Mouse (Mus musculus) liver, embryonic 16.5 days (tissue): Measurements from ENCODE around the gene Wnt1. TPM values are rescaled to one million over a fixed set of nuclear protein-coding genes. Genes with fewer than 3 reads are reported as not detected.
A peak's percentile ranks its signal among the peaks of the same experiment; 100 is the strongest.

Experiments
- ATAC-seq: fragments of 200-750 bp; cut with Nextera tagmentation; 2 replicates; pipeline ENCODE4 v1.8.0; 2017; ENCODE audit warnings: low read depth, mild to moderate bottlenecking, moderate number of reproducible peaks, moderate library complexity
- H3K27ac ChIP-seq: fragments of 300-500 bp; sonication (generic); 2 replicates; pipeline ENCODE4 v1.5.1; 2014; ENCODE audit warnings: mild to moderate bottlenecking, low read length
- H3K27me3 ChIP-seq: fragments of 300-500 bp; sonication (generic); 2 replicates; pipeline ENCODE4 v1.6.1; 2014; ENCODE audit warnings: low read depth, low read length, mixed read lengths; ENCODE audit not compliant: control insufficient read depth, insufficient read depth
- H3K36me3 ChIP-seq: fragments of 300-500 bp; sonication (generic); 2 replicates; pipeline ENCODE4 v1.6.1; 2014; ENCODE audit warnings: mild to moderate bottlenecking; ENCODE audit not compliant: control insufficient read depth, insufficient read depth
- H3K4me1 ChIP-seq: fragments of 300-500 bp; sonication (generic); 2 replicates; pipeline ENCODE4 v1.6.1; 2014; ENCODE audit warnings: low read depth, low read length, mixed read lengths; ENCODE audit not compliant: control insufficient read depth
- H3K4me2 ChIP-seq: fragments of 300-500 bp; sonication (generic); 2 replicates; pipeline ENCODE4 v1.6.1; 2014; ENCODE audit warnings: low read depth, low read length, mixed read lengths
- H3K4me3 ChIP-seq: fragments of 300-500 bp; sonication (generic); 2 replicates; pipeline ENCODE4 v1.5.1; 2014; ENCODE audit warnings: low read depth, mild to moderate bottlenecking, low read length
- H3K9ac ChIP-seq: fragments of 300-500 bp; sonication (generic); 2 replicates; pipeline ENCODE4 v1.6.1; 2014; ENCODE audit warnings: low read depth, low read length
- H3K9me3 ChIP-seq: fragments of 300-500 bp; sonication (generic); replicated peaks from 2 replicates; pipeline ENCODE4 v1.6.1; 2016; ENCODE audit warnings: low read length; ENCODE audit not compliant: control insufficient read depth
- WGBS: fragments of 180-500 bp; shearing (Covaris S2); extraction: QIAGEN DNeasy Blood & Tissue Kit; methylation state at CpG from one replicate; pipeline ENCODE4 v1.1.7; 2014; ENCODE audit not compliant: insufficient replicate concordance; 5-methylcytosine and 5-hydroxymethylcytosine counted together
- polyA plus RNA-seq: library from polyadenylated mRNA; unstranded; fragments of >200 nt; fragmentation: Nextera tagmentation; extraction: Ambion mirVana; gene quantifications from 2 replicates; pipeline ENCODE4 v1.2.1, GENCODE M21; 2015

The Wnt1 gene
- polyA plus RNA-seq, 1 experiment from 2014 or later, result not detected

DNA sequence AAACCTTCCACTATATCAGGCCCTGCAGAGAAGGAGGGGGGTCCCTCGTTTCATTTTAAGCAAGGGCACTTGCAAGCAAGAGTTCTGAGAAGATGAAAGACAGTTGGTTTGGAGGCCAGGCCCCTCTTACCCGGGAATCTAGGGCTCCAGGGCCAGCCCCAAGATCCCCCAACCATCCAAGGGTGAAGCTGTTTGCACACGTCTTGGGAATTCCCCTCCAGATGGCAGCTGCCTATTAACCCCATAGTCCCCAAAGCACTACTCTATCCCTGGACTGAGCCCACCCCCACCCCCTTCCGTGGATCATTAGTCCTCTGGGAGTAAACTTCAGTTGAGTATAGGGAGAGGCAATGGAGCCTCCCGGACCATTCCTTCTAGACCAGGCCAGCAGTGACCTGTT, 14.1 kb upstream of the Wnt1 start:
- no peaks in the 10 kb centered on the region for H3K36me3 ChIP-seq
- H3K4me3 ChIP-seq, result no peak overlapping the region
- H3K4me2 ChIP-seq, result no peak overlapping the region
- no peak overlapping the region for H3K27ac ChIP-seq
- H3K4me1 ChIP-seq, result peaks cover 5% of the 10 kb centered on the region
- no peak overlapping the region for H3K9ac ChIP-seq
- H3K9me3 ChIP-seq, result no peaks in the 10 kb centered on the region
- H3K27me3 ChIP-seq, result peaks cover 93% of the 10 kb centered on the region
- no peak for ATAC-seq
- WGBS, result 5% methylated on average over 5 of the region's 5 CpGs

DNA sequence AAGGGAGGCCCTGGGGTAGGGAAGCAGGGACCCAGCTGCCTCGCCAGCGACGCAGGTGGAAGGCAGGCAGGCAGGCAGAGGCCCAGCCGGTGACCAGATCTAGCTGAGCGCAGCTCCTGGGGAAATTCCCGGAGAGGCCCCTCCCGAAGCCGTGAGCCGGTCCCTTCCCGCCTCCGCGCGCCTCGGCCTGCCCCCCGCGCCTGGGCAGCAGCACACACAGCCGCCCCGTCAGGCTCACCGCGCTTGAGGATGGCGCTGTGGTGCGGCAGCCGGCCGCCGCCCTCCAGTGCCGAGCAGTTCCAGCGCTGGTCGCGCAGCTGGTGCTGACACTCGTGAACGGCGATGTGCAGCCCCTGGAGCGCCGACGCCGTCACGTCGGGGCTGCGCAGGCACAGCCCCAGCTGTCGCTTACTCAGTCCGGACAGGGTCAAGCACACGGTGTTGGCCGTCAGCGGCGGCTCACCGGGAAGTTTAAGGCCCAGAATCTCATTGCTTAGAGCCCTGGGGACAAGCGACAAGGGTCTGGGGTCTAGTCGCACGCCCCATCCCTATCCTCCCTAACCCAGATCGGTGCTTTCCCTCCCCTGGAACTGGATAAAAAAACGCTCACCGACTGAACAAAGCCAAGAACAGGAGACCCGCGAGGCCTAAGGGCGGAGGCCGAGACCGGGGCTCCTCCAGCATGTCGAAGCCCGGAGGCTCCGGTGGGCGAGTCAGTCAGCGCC, 13.2 kb upstream of the Wnt1 start:
- Histone ChIP-seq H3K9me3 (no peaks in the 10 kb centered on the region), H3K4me3 (peak overlapping the region; percentile 6; the same call in 1 of the 2 replicates), H3K27ac (no peak overlapping the region), H3K9ac (no peak overlapping the region), H3K4me2 (peak overlapping the region; percentile 13; the same call in 1 of the 2 replicates), H3K4me1 (peaks cover 5% of the 10 kb centered on the region), H3K27me3 (peaks cover 98% of the 10 kb centered on the region), H3K36me3 (no peaks in the 10 kb centered on the region)
- WGBS, result 1% methylated on average over 55 of the region's 62 CpGs
- ATAC-seq, result no peak

GRCm38 (mm10) chr15:98777005-98777616, 12.5 kb upstream of the Wnt1 start:
- no peak overlapping the region for H3K4me2 ChIP-seq
- H3K4me3 ChIP-seq, result no peak overlapping the region
- ATAC-seq, result no peak
- no peaks in the 10 kb centered on the region for H3K36me3 ChIP-seq
- H3K27me3 ChIP-seq, result peaks cover 96% of the 10 kb centered on the region
- 3% methylated on average over 19 of the region's 19 CpGs for WGBS
- no peaks in the 10 kb centered on the region for H3K9me3 ChIP-seq
- no peak overlapping the region for H3K9ac ChIP-seq
- H3K4me1 ChIP-seq, result peaks cover 5% of the 10 kb centered on the region
- H3K27ac ChIP-seq, result no peak overlapping the region

DNA sequence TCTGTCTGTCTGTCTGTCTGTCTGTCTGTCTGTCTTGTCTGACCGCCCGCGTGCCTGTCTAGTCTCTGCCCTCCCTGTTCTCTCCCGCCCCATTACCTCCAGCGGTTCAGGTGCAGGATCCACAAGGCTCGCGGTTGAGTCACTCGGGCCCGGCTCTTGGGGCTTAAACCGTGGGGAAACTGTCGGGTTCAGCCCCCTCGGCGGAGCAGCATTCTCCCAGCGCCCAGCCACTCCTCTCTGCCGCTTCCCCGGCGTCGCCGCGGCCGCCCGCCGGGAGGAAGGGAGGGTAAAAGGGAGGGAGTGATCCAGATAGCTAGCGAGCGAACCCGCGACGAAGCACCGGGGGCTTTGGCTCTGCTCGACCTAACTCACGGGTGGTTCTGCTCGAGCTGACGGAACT, 11.9 kb upstream of the Wnt1 start, which contains the start of gene Wnt10b:
Gene Wnt10b (minus strand): TSS at position 389 of the 400 bp plus-strand sequence.
- H3K27me3 ChIP-seq, result peaks cover 94% of the 10 kb centered on the region
- H3K9me3 ChIP-seq, result no peaks in the 10 kb centered on the region
- under 1% methylated on average over 31 of the region's 33 CpGs for WGBS
- no peak for ATAC-seq
- no peak within 1 kb of the TSS for H3K27ac ChIP-seq
- H3K4me3 ChIP-seq, result no peak within 1 kb of the TSS
- no peak within 1 kb of the TSS for H3K4me2 ChIP-seq
- H3K4me1 ChIP-seq, result peaks cover 5% of the 10 kb centered on the region
- H3K9ac ChIP-seq, result no peak within 1 kb of the TSS
- no peaks in the 10 kb centered on the region for H3K36me3 ChIP-seq

DNA sequence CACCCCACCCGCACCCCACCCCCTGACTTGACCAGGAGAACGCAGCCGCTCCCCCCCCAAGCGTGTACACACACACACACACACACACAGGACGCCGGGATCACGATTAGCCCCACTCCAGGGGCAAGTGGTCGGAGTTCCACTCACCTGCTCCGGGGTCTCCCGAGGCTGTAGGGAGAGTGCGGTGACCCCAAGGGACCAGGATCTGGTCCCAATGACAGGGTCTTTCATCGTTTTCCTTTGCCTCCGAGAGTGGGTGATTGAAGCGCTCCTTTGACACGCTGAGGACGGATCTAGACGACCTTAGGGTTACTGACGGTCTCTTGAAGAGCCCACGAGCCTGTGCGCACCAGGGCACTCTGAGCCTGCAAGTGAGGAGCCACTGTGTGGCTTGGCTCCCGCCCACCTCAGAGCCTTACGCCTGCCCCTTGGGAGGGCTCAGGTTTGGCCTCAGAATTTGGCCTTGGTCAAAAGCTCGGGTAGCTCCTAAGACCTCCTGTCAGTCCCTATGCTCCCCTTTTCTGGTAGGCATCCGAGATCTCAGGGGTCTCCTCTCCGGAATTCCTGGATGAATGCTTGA, 11.4 kb upstream of the Wnt1 start:
- Histone ChIP-seq H3K4me1 (peaks cover 5% of the 10 kb centered on the region), H3K27me3 (peaks cover 88% of the 10 kb centered on the region), H3K9ac (no peak overlapping the region), H3K9me3 (no peaks in the 10 kb centered on the region), H3K4me3 (no peak overlapping the region), H3K36me3 (no peaks in the 10 kb centered on the region), H3K27ac (no peak overlapping the region), H3K4me2 (no peak overlapping the region)
- 1% methylated on average over 25 of the region's 25 CpGs for WGBS
- ATAC-seq, result no peak

DNA sequence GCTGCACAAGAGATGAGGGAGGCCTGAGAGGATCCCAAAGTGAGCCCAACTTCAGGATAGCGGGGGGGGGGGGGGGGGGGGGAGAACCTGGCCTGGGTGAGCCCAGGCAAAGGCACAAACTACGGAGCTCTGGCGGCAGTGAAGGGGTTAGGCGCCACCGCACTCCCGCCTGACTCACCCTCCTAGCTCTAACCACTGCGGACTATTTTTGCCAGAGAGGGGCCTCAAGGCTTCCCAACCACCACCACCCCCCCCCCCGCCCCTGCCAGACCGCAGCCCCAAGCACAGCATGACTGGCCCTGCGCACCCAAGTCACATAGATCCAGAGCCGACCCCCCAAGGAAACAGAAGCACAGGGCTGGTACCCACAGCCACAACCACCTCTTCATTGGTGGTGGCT, 10.9 kb upstream of the Wnt1 start:
- H3K9ac ChIP-seq, result no peak overlapping the region
- H3K4me3 ChIP-seq, result no peak overlapping the region
- H3K9me3 ChIP-seq, result no peaks in the 10 kb centered on the region
- H3K27me3 ChIP-seq, result peaks cover 84% of the 10 kb centered on the region
- ATAC-seq, result no peak
- WGBS, result under 1% methylated on average over 10 of the region's 11 CpGs
- no peak overlapping the region for H3K27ac ChIP-seq
- no peak overlapping the region for H3K4me2 ChIP-seq
- no peaks in the 10 kb centered on the region for H3K36me3 ChIP-seq
- peaks cover 5% of the 10 kb centered on the region for H3K4me1 ChIP-seq

GRCm38 (mm10) chr15:98780075-98780474, 9.6 kb upstream of the Wnt1 start:
- Histone ChIP-seq H3K4me2 (no peak overlapping the region), H3K9ac (no peak overlapping the region), H3K4me3 (no peak overlapping the region), H3K27me3 (peaks cover 73% of the 10 kb centered on the region), H3K4me1 (peaks cover 5% of the 10 kb centered on the region), H3K9me3 (no peaks in the 10 kb centered on the region), H3K27ac (no peak overlapping the region), H3K36me3 (no peaks in the 10 kb centered on the region)
- no peak for ATAC-seq
- WGBS, result 5% methylated on average over 8 of the region's 8 CpGs

DNA sequence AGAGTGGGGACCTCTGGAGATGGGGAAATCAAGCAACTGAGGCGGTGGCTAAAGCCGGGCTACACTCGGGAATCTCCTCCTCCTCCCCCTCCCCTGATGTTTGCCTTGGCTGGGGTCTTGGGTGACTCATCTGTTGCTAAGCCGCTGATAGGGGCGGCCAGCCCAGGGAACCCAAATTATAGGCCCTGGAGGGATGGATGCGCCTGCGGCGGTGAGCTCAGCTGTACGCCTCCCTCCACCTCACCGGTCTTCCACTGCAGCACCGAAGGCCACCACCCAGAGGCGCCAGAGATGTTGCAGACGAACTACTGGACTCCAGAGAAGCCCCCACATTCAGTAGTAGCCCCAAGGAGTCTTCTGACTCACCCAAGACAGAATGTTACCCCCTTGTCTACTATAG, 9.1 kb upstream of the Wnt1 start:
- H3K9me3 ChIP-seq, result no peaks in the 10 kb centered on the region
- H3K4me2 ChIP-seq, result no peak overlapping the region
- peaks cover 5% of the 10 kb centered on the region for H3K4me1 ChIP-seq
- no peak overlapping the region for H3K9ac ChIP-seq
- no peaks in the 10 kb centered on the region for H3K36me3 ChIP-seq
- H3K4me3 ChIP-seq, result no peak overlapping the region
- H3K27ac ChIP-seq, result no peak overlapping the region
- no peak for ATAC-seq
- 2% methylated on average over 13 of the region's 13 CpGs for WGBS
- H3K27me3 ChIP-seq, result peaks cover 72% of the 10 kb centered on the region

DNA sequence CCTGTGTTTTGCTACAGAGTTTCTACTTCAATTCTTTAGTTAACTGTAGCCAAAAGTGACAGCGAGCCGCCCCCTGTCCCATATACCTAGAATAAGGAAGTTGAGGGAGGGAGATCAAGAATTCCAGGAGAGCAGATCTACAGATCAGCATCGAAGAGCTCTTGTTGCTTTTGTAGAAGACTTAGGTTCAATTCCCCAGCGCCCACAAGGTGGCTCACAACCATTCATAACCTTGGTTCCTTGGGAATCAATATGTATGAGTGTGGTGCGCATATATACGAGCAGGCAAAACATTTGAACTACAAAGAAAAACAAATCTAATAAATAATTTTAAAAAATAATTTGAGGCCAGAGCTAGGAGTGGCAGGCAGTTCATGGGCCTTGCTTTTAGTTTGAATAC, 8.5 kb upstream of the Wnt1 start:
- no peaks in the 10 kb centered on the region for H3K9me3 ChIP-seq
- 26% methylated on average over 6 of the region's 6 CpGs for WGBS
- ATAC-seq, result no peak
- no peak overlapping the region for H3K4me3 ChIP-seq
- H3K9ac ChIP-seq, result no peak overlapping the region
- H3K36me3 ChIP-seq, result no peaks in the 10 kb centered on the region
- H3K27ac ChIP-seq, result no peak overlapping the region
- no peak overlapping the region for H3K4me2 ChIP-seq
- H3K27me3 ChIP-seq, result peaks cover 66% of the 10 kb centered on the region
- peaks cover 4% of the 10 kb centered on the region for H3K4me1 ChIP-seq
